Mouse (Mus musculus): ENCODE data around the gene Olfr555. TPM values are rescaled to one million over a fixed set of nuclear protein-coding genes. Genes with fewer than 3 reads are reported as not detected.
"Not testable (repeated sequence)": the region's sequence is repeated elsewhere in the genome, so short reads cannot be mapped to it uniquely, and the experiment has no call there.

The Olfr555 gene
- total RNA-seq (2021) = not detected in 2 replicates
- long read RNA-seq, experiment 1 = 0 reads
- long read RNA-seq, experiment 2 = 0 reads

DNA sequence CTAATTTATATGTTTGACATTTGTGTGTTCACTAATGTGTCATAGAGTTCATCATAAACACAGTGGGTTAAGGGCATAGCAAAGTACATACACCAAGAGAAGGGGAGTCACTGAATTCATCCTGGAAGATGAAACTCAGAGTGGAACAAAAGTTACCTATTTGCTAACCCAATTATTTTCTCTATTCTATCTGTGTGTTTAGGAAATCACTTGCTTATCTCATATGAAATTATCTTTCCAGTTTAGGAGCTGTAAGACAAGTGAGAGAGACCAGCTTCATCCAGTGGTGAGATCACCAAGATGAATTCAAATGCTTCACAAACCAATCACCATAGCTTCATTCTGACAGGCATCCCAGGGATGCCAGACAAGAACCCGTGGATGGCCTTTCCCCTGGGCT, at the start of gene Olfr555:
TSS of gene Olfr555 (plus strand) at position 301 of the 400 bp plus-strand sequence.
- DNase-seq = no peak

- no peak for DNase-seq
Measured at GRCm38 (mm10) chr7:102618118-102618517, 40.5 kb upstream of the Olfr555 start, which contains the start of gene Olfr553. Gene Olfr553, minus strand, starts transcription at chr7:102618218.

DNA sequence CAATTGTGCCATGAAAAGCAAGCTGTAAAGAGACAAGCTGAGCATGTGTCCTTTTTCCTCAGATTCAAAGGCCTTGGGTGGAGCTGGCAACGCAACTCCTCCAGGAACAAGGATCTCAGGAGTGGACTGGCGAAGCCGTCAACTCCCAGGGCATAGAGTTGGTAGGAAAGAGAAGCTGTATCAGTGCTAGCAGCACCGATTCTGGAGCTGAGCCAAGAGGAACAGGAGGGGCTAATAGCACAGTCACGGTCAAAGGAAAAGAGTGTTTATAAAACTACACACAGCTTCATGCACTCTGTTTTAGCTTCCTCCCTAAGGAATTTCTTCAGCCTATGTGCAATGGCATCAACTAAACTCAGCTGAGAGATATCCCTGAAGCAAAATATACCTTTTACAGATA, 39.0 kb upstream of the Olfr555 start:
- DNase-seq = no peak

DNA sequence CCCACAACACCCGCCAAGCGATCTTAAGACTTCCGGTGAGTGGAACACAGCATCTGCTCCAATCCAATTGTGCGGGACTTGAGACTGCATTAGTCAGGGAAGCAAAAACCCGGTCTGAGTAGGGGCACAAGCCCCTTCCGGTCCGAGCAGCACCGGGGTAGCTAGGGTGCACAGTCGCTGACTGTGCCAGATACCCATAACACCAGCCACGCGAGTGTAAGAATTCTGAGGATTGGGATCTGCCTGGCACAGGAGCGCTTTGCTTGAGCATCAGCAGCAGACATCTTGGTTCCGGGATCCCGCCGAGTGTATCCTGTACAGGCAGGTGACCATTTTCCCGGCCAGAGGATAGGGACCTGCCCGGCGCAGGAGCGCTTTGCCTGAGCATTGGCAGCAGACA, 38.3 kb upstream of the Olfr555 start:
- not testable (repeated sequence) for DNase-seq

- peak; percentile 72 for DNase-seq
Measured at GRCm38 (mm10) chr7:102636665-102637064, 22.0 kb upstream of the Olfr555 start.

GRCm38 (mm10) chr7:102638132-102638531, 20.5 kb upstream of the Olfr555 start, which contains the start of gene Olfr554:
Gene Olfr554, plus strand, starts transcription at chr7:102638432.
- no peak for DNase-seq

DNA sequence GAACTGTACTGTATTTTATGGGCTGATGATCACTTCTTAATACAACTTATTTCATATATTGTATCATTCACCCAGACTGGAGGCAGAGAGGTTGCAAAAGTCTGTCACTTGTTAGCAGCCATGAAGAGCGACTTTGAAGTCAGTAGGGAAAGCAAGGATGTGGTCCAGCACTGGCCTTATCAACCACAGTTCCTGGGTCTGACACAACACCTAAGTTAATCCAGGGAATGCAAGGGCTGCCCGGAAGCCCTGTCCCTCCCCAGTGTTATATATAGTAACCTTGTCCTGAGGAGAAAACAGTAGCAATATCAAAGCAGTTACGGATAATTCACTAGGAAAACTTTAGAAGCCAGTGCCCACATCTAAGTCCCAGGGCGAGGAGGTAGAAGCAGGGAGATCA, 13.7 kb upstream of the Olfr555 start:
- DNase-seq = not testable (repeated sequence)

GRCm38 (mm10) chr7:102664599-102664998, 6.0 kb downstream of the Olfr555 start, which contains the start of gene Olfr556:
Gene Olfr556, plus strand, starts transcription at chr7:102664899.
- DNase-seq = no peak

- peak; percentile 10 for DNase-seq
Measured at GRCm38 (mm10) chr7:102665378-102665777, 6.8 kb downstream of the Olfr555 start.

DNA sequence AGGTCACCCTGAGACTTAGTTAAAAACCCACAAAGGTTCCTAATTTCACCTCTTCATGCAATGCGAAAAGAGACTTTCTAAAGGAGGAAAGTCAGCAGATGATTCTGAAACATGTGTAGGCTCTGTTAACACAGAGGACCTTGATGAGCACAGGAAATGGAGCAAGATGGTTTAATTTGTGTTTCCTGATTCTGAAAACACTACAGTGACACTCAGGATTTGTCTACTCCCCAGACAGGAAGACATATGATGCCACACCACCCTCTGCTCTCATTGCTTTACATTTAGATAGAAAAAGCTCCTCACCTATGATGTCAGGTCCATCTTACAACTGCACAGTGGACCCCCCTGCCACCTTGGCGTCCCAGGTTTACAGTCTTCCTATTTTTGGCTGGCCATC, 17.6 kb downstream of the Olfr555 start:
- no peak for DNase-seq

DNA sequence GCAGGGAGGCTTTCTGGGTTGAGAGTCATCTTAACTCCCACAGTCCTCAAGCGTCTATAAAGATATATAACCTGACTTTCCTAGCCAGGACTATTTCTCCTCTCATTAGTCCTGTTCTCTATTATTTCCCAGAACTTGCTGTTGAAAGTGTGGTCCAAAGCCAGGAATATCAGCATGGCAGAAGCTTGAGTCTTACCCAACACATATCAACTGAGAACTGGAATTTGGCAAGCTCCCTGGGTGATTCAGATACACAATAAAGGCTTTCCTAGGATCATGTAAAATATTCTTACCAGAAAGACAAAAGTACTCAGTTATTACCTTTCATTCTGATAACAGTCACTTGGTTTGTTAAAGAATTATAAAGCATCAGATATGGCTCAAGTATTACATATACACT, 23.3 kb downstream of the Olfr555 start:
- DNase-seq = no peak

- DNase-seq = peak; percentile 94
Measured at GRCm38 (mm10) chr7:102686944-102687501, 28.4 kb downstream of the Olfr555 start, which contains the start of gene Trim68. Gene Trim68, minus strand, starts transcription at chr7:102687327.

GRCm38 (mm10) chr7:102695358-102696125, 36.9 kb downstream of the Olfr555 start, which contains the start of gene Olfr557:
Gene Olfr557, plus strand, starts transcription at chr7:102695910.
- DNase-seq = peak; percentile 68

DNA sequence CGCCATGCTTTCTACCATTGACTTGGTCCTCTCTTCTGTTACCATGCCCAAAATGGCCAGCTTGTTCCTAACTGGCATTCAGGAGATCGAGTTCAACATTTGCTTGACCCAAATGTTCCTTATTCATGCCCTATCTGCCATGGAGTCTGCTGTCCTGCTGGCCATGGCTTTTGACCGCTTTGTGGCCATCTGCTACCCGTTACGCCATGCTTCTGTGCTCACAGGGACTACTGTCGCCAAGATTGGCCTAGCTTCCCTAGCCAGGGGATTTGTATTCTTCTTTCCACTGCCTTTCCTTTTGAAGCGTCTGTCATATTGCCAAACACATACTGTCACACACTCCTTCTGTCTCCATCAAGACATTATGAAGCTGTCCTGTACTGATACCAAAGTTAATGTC, 39.8 kb downstream of the Olfr555 start:
- DNase-seq = no peak

- no peak for DNase-seq
Measured at GRCm38 (mm10) chr7:102701915-102702314, 43.3 kb downstream of the Olfr555 start, which contains the start of gene Olfr558. Gene Olfr558, plus strand, starts transcription at chr7:102702215.

Other genes starting within 250 kb of the Olfr555 start
- 41.7 and 42.2 TPM in 2 replicates for gene Rrm1, start 217.1 kb upstream of the Olfr555 start, total RNA-seq (2021)
- not detected in 2 replicates for gene Olfr543, start 177.1 kb upstream of the Olfr555 start, total RNA-seq (2021)
- not detected in 2 replicates for gene Olfr544, start 170.5 kb upstream of the Olfr555 start, total RNA-seq (2021)
- not detected in 2 replicates for gene Olfr545, start 159.2 kb upstream of the Olfr555 start, total RNA-seq (2021)
- not detected in 2 replicates for gene Olfr547, start 124.1 kb upstream of the Olfr555 start, total RNA-seq (2021)
- not detected in 2 replicates for gene Olfr548-ps1, start 117.9 kb upstream of the Olfr555 start, total RNA-seq (2021)
- not detected in 2 replicates for gene Olfr549, start 109.0 kb upstream of the Olfr555 start, total RNA-seq (2021)
- gene Trim21, start 93.3 kb upstream of the Olfr555 start, total RNA-seq (2021) = 12.3 and 12.5 TPM in 2 replicates
- not detected in 2 replicates for gene Olfr550, start 87.4 kb upstream of the Olfr555 start, total RNA-seq (2021)
- gene Olfr551, start 66.9 kb upstream of the Olfr555 start, total RNA-seq (2021) = not detected in 2 replicates
- 0.11 TPM in 1 of 2 replicates, not detected in the other for gene Olfr552, start 61.1 kb upstream of the Olfr555 start, total RNA-seq (2021)
- gene Olfr553, start 40.6 kb upstream of the Olfr555 start, total RNA-seq (2021) = not detected in 2 replicates
- gene Olfr554, start 20.4 kb upstream of the Olfr555 start, total RNA-seq (2021) = not detected in 2 replicates
- not detected in 2 replicates for gene Olfr556, start 6.1 kb downstream of the Olfr555 start, total RNA-seq (2021)
- gene Trim68, start 28.5 kb downstream of the Olfr555 start, total RNA-seq (2021) = 9.4 and 10.3 TPM in 2 replicates
- gene Olfr557, start 37.1 kb downstream of the Olfr555 start, total RNA-seq (2021) = not detected in 2 replicates
- gene Olfr558, start 43.4 kb downstream of the Olfr555 start, total RNA-seq (2021) = 1.1 and 1.4 TPM in 2 replicates
- gene Olfr33, start 60.2 kb downstream of the Olfr555 start, total RNA-seq (2021) = not detected in 2 replicates
- gene Olfr559, start 68.7 kb downstream of the Olfr555 start, total RNA-seq (2021) = not detected in 2 replicates
- not detected in 2 replicates for gene Olfr560, start 100.5 kb downstream of the Olfr555 start, total RNA-seq (2021)
- 0.82 and 1.8 TPM in 2 replicates for gene Olfr78, start 100.6 kb downstream of the Olfr555 start, total RNA-seq (2021)
- gene Olfr561, start 112.4 kb downstream of the Olfr555 start, total RNA-seq (2021) = not detected in 2 replicates
- gene Olfr564, start 144.7 kb downstream of the Olfr555 start, total RNA-seq (2021) = not detected in 2 replicates
- gene Olfr566, start 199.9 kb downstream of the Olfr555 start, total RNA-seq (2021) = not detected in 2 replicates
- not detected in 2 replicates for gene Olfr568, start 218.3 kb downstream of the Olfr555 start, total RNA-seq (2021)
- gene Olfr569, start 232.1 kb downstream of the Olfr555 start, total RNA-seq (2021) = not detected in 2 replicates
- not detected in 2 replicates for gene Olfr570, start 235.8 kb downstream of the Olfr555 start, total RNA-seq (2021)